Mouse (Mus musculus) ES-Bruce4 (cell line): Measurements from ENCODE around the gene Mast3. TPM values are rescaled to one million over a fixed set of nuclear protein-coding genes. Genes with fewer than 3 reads are reported as not detected.
"Not testable (repeated sequence)": the region's sequence is repeated elsewhere in the genome, so short reads cannot be mapped to it uniquely, and the experiment has no call there.

Experiments
- H3K27ac ChIP-seq: 2 replicates; pipeline ENCODE4 v1.5.1; 2012; ENCODE audit warnings: low read length, inconsistent platforms; ENCODE audit not compliant: insufficient read depth
- H3K27me3 ChIP-seq: 2 replicates; pipeline ENCODE4 v1.6.1; 2012; ENCODE audit warnings: mild to moderate bottlenecking, low read length, inconsistent platforms; ENCODE audit not compliant: control insufficient read depth, poor library complexity, insufficient read depth, severe bottlenecking
- H3K36me3 ChIP-seq: 2 replicates; pipeline ENCODE4 v1.6.1; 2012; ENCODE audit warnings: inconsistent platforms, mild to moderate bottlenecking, low read length, moderate library complexity; ENCODE audit not compliant: control insufficient read depth, poor library complexity, insufficient read depth, severe bottlenecking
- H3K4me1 ChIP-seq: one replicate; pipeline ENCODE4 v1.8.1; 2011; ENCODE audit warnings: low read length; ENCODE audit not compliant: control insufficient read depth, insufficient read depth
- H3K4me3 ChIP-seq: 2 replicates; pipeline ENCODE4 v1.5.1; 2011; ENCODE audit warnings: low read depth, mild to moderate bottlenecking, low read length
- H3K9ac ChIP-seq: 2 replicates; pipeline ENCODE4 v1.6.1; 2012; ENCODE audit warnings: low read depth, mild to moderate bottlenecking, inconsistent platforms; ENCODE audit not compliant: poor library complexity, severe bottlenecking
- H3K9me3 ChIP-seq: replicated peaks from 2 replicates; pipeline ENCODE4 v1.6.1; 2012; ENCODE audit warnings: mild to moderate bottlenecking, low read length, inconsistent platforms; ENCODE audit not compliant: control insufficient read depth, poor library complexity, insufficient read depth, severe bottlenecking
- CTCF ChIP-seq: IDR thresholded peaks from one replicate; pipeline ENCODE4 v1.8.1; 2011; ENCODE audit warnings: low read depth, low read length
- EP300 ChIP-seq: IDR thresholded peaks from 2 replicates; pipeline ENCODE4 v1.6.1; 2011; ENCODE audit warnings: low read depth, low read length; ENCODE audit not compliant: insufficient read depth
- POLR2A ChIP-seq: IDR thresholded peaks from one replicate; pipeline ENCODE4 v1.8.1; 2011; ENCODE audit warnings: low read length; ENCODE audit not compliant: insufficient read depth
- polyA plus RNA-seq: library from polyadenylated mRNA; stranded (reverse); fragments of >200 nt; gene quantifications from 2 replicates; pipeline ENCODE4 v1.2.4, GENCODE M21; 2011; ENCODE audit warnings: low read depth; ENCODE audit not compliant: missing spikeins, insufficient read depth, insufficient read length

The Mast3 gene
- polyA plus RNA-seq, 1 experiment = 10.9 TPM

- no peaks in the 10 kb centered on the region for H3K4me1 ChIP-seq
- H3K27me3 ChIP-seq = no peaks in the 10 kb centered on the region
- no peak for TF ChIP-seq CTCF
- no peak for TF ChIP-seq EP300
- TF ChIP-seq POLR2A = no peak
These were observed 22.9 kb upstream of the Mast3 start for GRCm38 (mm10) chr8:70827796-70828195.

GRCm38 (mm10) chr8:70827010-70827409, 22.2 kb upstream of the Mast3 start:
- H3K27ac ChIP-seq = no peak overlapping the region
- H3K4me3 ChIP-seq = no peak overlapping the region
- no peaks in the 10 kb centered on the region for H3K36me3 ChIP-seq
- H3K27me3 ChIP-seq = no peaks in the 10 kb centered on the region
- no peak for TF ChIP-seq POLR2A
- TF ChIP-seq EP300 = no peak
- peak; percentile 57 for TF ChIP-seq CTCF
- H3K4me1 ChIP-seq = no peaks in the 10 kb centered on the region
- no peak overlapping the region for H3K9ac ChIP-seq
- H3K9me3 ChIP-seq = no peaks in the 10 kb centered on the region

More at GRCm38 (mm10) chr8:70827796-70828195, 22.9 kb upstream of the Mast3 start:
- Histone ChIP-seq H3K9me3 (no peaks in the 10 kb centered on the region), H3K9ac (no peak overlapping the region), H3K4me3 (no peak overlapping the region), H3K36me3 (no peaks in the 10 kb centered on the region), H3K27ac (no peak overlapping the region)

GRCm38 (mm10) chr8:70825816-70826215, 21.0 kb upstream of the Mast3 start:
- H3K9me3 ChIP-seq = no peaks in the 10 kb centered on the region
- no peaks in the 10 kb centered on the region for H3K27me3 ChIP-seq
- H3K27ac ChIP-seq = no peak overlapping the region
- H3K4me1 ChIP-seq = no peaks in the 10 kb centered on the region
- H3K36me3 ChIP-seq = no peaks in the 10 kb centered on the region
- no peak overlapping the region for H3K9ac ChIP-seq
- no peak for TF ChIP-seq CTCF
- no peak for TF ChIP-seq EP300
- TF ChIP-seq POLR2A = no peak
- no peak overlapping the region for H3K4me3 ChIP-seq

GRCm38 (mm10) chr8:70823802-70824201, 18.9 kb upstream of the Mast3 start:
- no peak overlapping the region for H3K4me3 ChIP-seq
- no peaks in the 10 kb centered on the region for H3K36me3 ChIP-seq
- no peak overlapping the region for H3K27ac ChIP-seq
- no peaks in the 10 kb centered on the region for H3K27me3 ChIP-seq
- TF ChIP-seq POLR2A (no peak), CTCF (no peak), EP300 (no peak)
- H3K9ac ChIP-seq = no peak overlapping the region
- H3K4me1 ChIP-seq = no peaks in the 10 kb centered on the region
- H3K9me3 ChIP-seq = no peaks in the 10 kb centered on the region

- H3K4me3 ChIP-seq, H3K9me3 ChIP-seq, H3K4me1 ChIP-seq, H3K36me3 ChIP-seq, H3K9ac ChIP-seq, H3K27ac ChIP-seq, H3K27me3 ChIP-seq: not testable (repeated sequence)
These were observed 17.7 kb upstream of the Mast3 start for GRCm38 (mm10) chr8:70822594-70822993.

- no peak overlapping the region for H3K27ac ChIP-seq
- H3K36me3 ChIP-seq = no peaks in the 10 kb centered on the region
- H3K4me3 ChIP-seq = no peak overlapping the region
- peak overlapping the region; percentile 25 for H3K9ac ChIP-seq
- TF ChIP-seq CTCF (no peak), POLR2A (no peak), EP300 (no peak)
- no peaks in the 10 kb centered on the region for H3K27me3 ChIP-seq
- H3K9me3 ChIP-seq = no peaks in the 10 kb centered on the region
- H3K4me1 ChIP-seq = no peaks in the 10 kb centered on the region
These were observed 17.1 kb upstream of the Mast3 start for GRCm38 (mm10) chr8:70821992-70822391.
